Mouse (Mus musculus): Measurements from ENCODE around the gene Chrng.

DNA sequence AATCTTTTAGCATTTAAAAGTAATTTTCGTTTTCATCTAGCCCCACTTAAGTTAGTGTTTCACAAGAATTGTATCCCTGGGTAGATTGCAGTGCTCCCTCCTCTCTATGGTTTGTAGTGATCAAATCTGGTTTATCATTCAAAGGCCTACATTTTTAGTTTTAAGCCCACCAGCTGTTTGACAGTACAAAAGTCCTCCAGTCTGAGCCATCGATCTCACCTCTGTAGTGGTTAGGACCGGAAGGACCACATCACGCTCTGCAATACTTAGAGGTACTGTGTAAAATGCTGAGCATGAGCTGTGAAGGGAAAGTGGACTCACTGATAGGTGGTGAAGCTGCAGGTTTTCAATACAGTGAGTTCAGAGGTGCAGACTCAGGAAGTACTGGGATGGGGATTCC is 10.3 kb downstream of the Chrng start:
- no peak for TF ChIP-seq POLR2A (IDR thresholded peaks at IDR 0.05; ENCODE audit: control insufficient read depth, low read depth, low read length)
- TF ChIP-seq CTCF (IDR thresholded peaks at IDR 0.05; ENCODE audit: control insufficient read depth, insufficient read depth, insufficient replicate concordance, low read depth, low read length): no peak

Data from testis, adult 2 months (tissue).